ENCODE assay signal across 24 mouse cellular contexts in genomic region chr17:34248764-34249163, GRCm38 (mm10). TPM values are rescaled to one million over a fixed set of nuclear protein-coding genes. Genes with fewer than 3 reads are reported as not detected.
DNase-seq lines count a peak whose midpoint lies in the region; ATAC-seq and TF ChIP-seq lines count a peak whose summit lies in the region.
"Had no signal": no experiment of that assay in that cellular context is flagged by ENCODE, and none has a peak within 500 bp of the region (broad histone marks: within the 10 kb centered on the region; RNA-seq: fewer than 3 reads in every experiment).

No protein-coding gene starts in this region.

- ATAC-seq in intestine, postnatal 0 days: no peak
- ATAC-seq in intestine, embryonic 16.5 days: no peak
- ATAC-seq in common myeloid progenitor, adult 5-6 weeks (replicated peaks; ENCODE audit: low read depth, poor library complexity, severe bottlenecking): peak; percentile 78
- ATAC-seq: forebrain, embryonic 14.5 days; hindbrain, postnatal 0 days; midbrain, embryonic 15.5 days had no signal

- H3K4me3 ChIP-seq in intestine, postnatal 0 days (ENCODE audit: low read depth, low read length): no peak overlapping the region
- no peak overlapping the region for H3K4me3 ChIP-seq in intestine, embryonic 16.5 days (ENCODE audit: low read length)
- no peak overlapping the region for H3K4me3 ChIP-seq in spleen, adult 2 months (ENCODE audit: extremely low read depth, insufficient read depth, insufficient read length)
- no peak overlapping the region for H3K4me3 ChIP-seq in cerebellum, adult 2 months (replicated peaks; ENCODE audit: insufficient read depth, low read depth, low read length)
- H3K4me3 ChIP-seq: embryonic facial prominence, embryonic 13.5 days; heart, embryonic 10.5 days; hindbrain, embryonic 10.5 days; left cerebral cortex, adult 2 months; limb, embryonic 10.5 days; lung, embryonic 15.5 days; midbrain, embryonic 15.5 days; stomach, embryonic 15.5 days had no signal

- H3K4me1 ChIP-seq in intestine, postnatal 0 days (replicated peaks; ENCODE audit: control insufficient read depth, insufficient read depth, low read length): no peaks in the 10 kb centered on the region
- H3K4me1 ChIP-seq in intestine, embryonic 16.5 days (ENCODE audit: control insufficient read depth, insufficient read depth, low read length): no peaks in the 10 kb centered on the region
- H3K4me1 ChIP-seq in spleen, adult 2 months (ENCODE audit: control insufficient read depth, insufficient read depth, insufficient read length): peaks cover 4% of the 10 kb centered on the region; the same call in 1 of the 2 replicates
- no peaks in the 10 kb centered on the region for H3K4me1 ChIP-seq in cerebellum, adult 2 months (ENCODE audit: control insufficient read depth, insufficient read depth, low read length)
- H3K4me1 ChIP-seq: embryonic facial prominence, embryonic 13.5 days; heart, embryonic 10.5 days; hindbrain, embryonic 10.5 days; limb, embryonic 10.5 days; lung, embryonic 15.5 days; midbrain, embryonic 15.5 days; stomach, embryonic 15.5 days had no signal

- WGBS in intestine, postnatal 0 days: 42% methylated on average over 2 of the region's 2 CpGs
- WGBS in intestine, embryonic 16.5 days: 47% methylated on average over 2 of the region's 2 CpGs
- 10% methylated on average over 2 of the region's 2 CpGs for WGBS in spleen, adult 2 months
- WGBS in cerebellum, adult 2 months: 42% methylated on average over 2 of the region's 2 CpGs

- H3K9me3 ChIP-seq in intestine, postnatal 0 days (ENCODE audit: control insufficient read depth): no peaks in the 10 kb centered on the region
- no peaks in the 10 kb centered on the region for H3K9me3 ChIP-seq in intestine, embryonic 16.5 days (ENCODE audit: control insufficient read depth, low read length)
- H3K9me3 ChIP-seq: embryonic facial prominence, embryonic 13.5 days; heart, embryonic 10.5 days; hindbrain, embryonic 10.5 days; limb, embryonic 10.5 days; lung, embryonic 15.5 days; midbrain, embryonic 15.5 days; stomach, embryonic 15.5 days had no signal

- no peak for TF ChIP-seq POLR2A in spleen, adult 2 months (IDR thresholded peaks at IDR 0.05; ENCODE audit: low read depth, low read length)
- TF ChIP-seq POLR2A in cerebellum, adult 2 months (IDR thresholded peaks at IDR 0.05; ENCODE audit: borderline replicate concordance, insufficient read depth, low read length): no peak

- H3K27ac ChIP-seq in intestine, postnatal 0 days (ENCODE audit: low read depth, low read length): no peak overlapping the region
- H3K27ac ChIP-seq in intestine, embryonic 16.5 days (ENCODE audit: low read length): no peak overlapping the region
- H3K27ac ChIP-seq in spleen, adult 2 months (ENCODE audit: insufficient read depth, low read length): no peak overlapping the region
- no peak overlapping the region for H3K27ac ChIP-seq in cerebellum, adult 2 months (ENCODE audit: insufficient read depth, low read length)
- H3K27ac ChIP-seq: embryonic facial prominence, embryonic 13.5 days; heart, embryonic 10.5 days; hindbrain, embryonic 10.5 days; hindbrain, postnatal 0 days; left cerebral cortex, adult 2 months; limb, embryonic 10.5 days; lung, embryonic 15.5 days; midbrain, embryonic 15.5 days; stomach, embryonic 15.5 days had no signal

- no peak overlapping the region for H3K9ac ChIP-seq in intestine, postnatal 0 days (ENCODE audit: low read depth, low read length)
- H3K9ac ChIP-seq in intestine, embryonic 16.5 days (ENCODE audit: low read depth, low read length): no peak overlapping the region
- H3K9ac ChIP-seq: embryonic facial prominence, embryonic 13.5 days; lung, embryonic 15.5 days; midbrain, embryonic 15.5 days; stomach, embryonic 15.5 days had no signal

- no peaks in the 10 kb centered on the region for H3K36me3 ChIP-seq in intestine, postnatal 0 days (ENCODE audit: control insufficient read depth, insufficient read depth)
- H3K36me3 ChIP-seq in intestine, embryonic 16.5 days (ENCODE audit: control insufficient read depth, insufficient read depth, low read length): no peaks in the 10 kb centered on the region
- H3K36me3 ChIP-seq in spleen, adult 2 months (ENCODE audit: control insufficient read depth, insufficient read depth, low read length): peaks cover 11% of the 10 kb centered on the region
- H3K36me3 ChIP-seq in splenic B cell, adult 2 months (ENCODE audit: control insufficient read depth, insufficient read depth, low read length, poor library complexity, severe bottlenecking): peaks cover 3% of the 10 kb centered on the region; the same call in 1 of the 2 replicates
- H3K36me3 ChIP-seq: embryonic facial prominence, embryonic 13.5 days; heart, embryonic 10.5 days; hindbrain, embryonic 10.5 days; limb, embryonic 10.5 days; lung, embryonic 15.5 days; midbrain, embryonic 15.5 days; stomach, embryonic 15.5 days had no signal

- no peaks in the 10 kb centered on the region for H3K27me3 ChIP-seq in intestine, postnatal 0 days (replicated peaks; ENCODE audit: control insufficient read depth, insufficient read depth, low read length)
- H3K27me3 ChIP-seq in intestine, embryonic 16.5 days (replicated peaks; ENCODE audit: control insufficient read depth, insufficient read depth, low read length): no peaks in the 10 kb centered on the region; the same call in 1 of the 2 replicates
- no peaks in the 10 kb centered on the region for H3K27me3 ChIP-seq in spleen, adult 2 months (ENCODE audit: control insufficient read depth, insufficient read depth, low read length)
- no peaks in the 10 kb centered on the region for H3K27me3 ChIP-seq in splenic B cell, adult 2 months (ENCODE audit: control insufficient read depth, insufficient read depth, low read length, poor library complexity, severe bottlenecking)
- no peaks in the 10 kb centered on the region for H3K27me3 ChIP-seq in cerebellum, adult 2 months (ENCODE audit: control insufficient read depth, insufficient read depth, low read length)
- H3K27me3 ChIP-seq: lung, embryonic 15.5 days; midbrain, embryonic 15.5 days; stomach, embryonic 15.5 days had no signal

- no peak for DNase-seq in spleen, adult 2 months (ENCODE audit: low read depth in 1 of 2, low spot score in 2 of 2)
- no peak for DNase-seq in spleen, postnatal 14 days (ENCODE audit: low spot score in 2 of 2)
- peak; percentile 81 for DNase-seq in splenic B cell, adult 2 months (ENCODE audit: low read depth, low spot score)
- no peak for DNase-seq in cerebellum, adult 2 months
- no peak for DNase-seq in left cerebral cortex, adult 11 months (ENCODE audit: low spot score)
- DNase-seq: cerebellum, adult 8-10 months; gastrocnemius, postnatal 14 days; kidney, adult 18-20 months; kidney, postnatal 36 days; right cerebral cortex, adult 18-20 months had no signal

- TF ChIP-seq CTCF in intestine, postnatal 0 days (IDR thresholded peaks at IDR 0.05; ENCODE audit: low read depth): 0 out of 2 replicates have a peak, but pooled peaks have one; percentile 13
- peak; percentile 19; the same call in 1 of the 2 replicates for TF ChIP-seq CTCF in spleen, adult 2 months (IDR thresholded peaks at IDR 0.05; ENCODE audit: extremely low read depth, insufficient read depth, insufficient read length, insufficient replicate concordance)
- TF ChIP-seq CTCF in cerebellum, adult 2 months (IDR thresholded peaks at IDR 0.05; ENCODE audit: borderline replicate concordance, insufficient read depth, low read depth, low read length): no peak

- H3K4me2 ChIP-seq in intestine, postnatal 0 days (replicated peaks; ENCODE audit: low read depth): no peak overlapping the region
- H3K4me2 ChIP-seq in intestine, embryonic 16.5 days (ENCODE audit: low read depth, low read length): no peak overlapping the region
- H3K4me2 ChIP-seq: embryonic facial prominence, embryonic 13.5 days; liver, embryonic 11.5 days; lung, embryonic 15.5 days; midbrain, embryonic 15.5 days; stomach, embryonic 15.5 days had no signal

RNA-seq across cellular contexts. Expression of gene H2-Ab1, which starts 8.7 kb away (rescaled TPM):
- 53.8 and 53.9 TPM in 2 replicates for polyA plus RNA-seq in intestine, postnatal 0 days (2015; fragmentation: Nextera tagmentation; extraction: Ambion mirVana)
- 28.5 and 30.9 TPM in 2 replicates for polyA plus RNA-seq in intestine, embryonic 16.5 days (2015; fragmentation: Nextera tagmentation; extraction: Ambion mirVana)
- 5,504 and 8,483 TPM in 2 replicates for polyA plus RNA-seq in spleen, adult 2 months (2012; rRNA removed)
- total RNA-seq in common myeloid progenitor, adult 5-6 weeks (2017): 67.2 and 91.5 TPM in 2 replicates
- 4.0 TPM in 2 replicates for polyA plus RNA-seq in cerebellum, adult 2 months (2012; rRNA removed)

RNA-seq across cellular contexts. Expression of gene H2-Ob, which starts 10.1 kb away (rescaled TPM):
- polyA plus RNA-seq in intestine, postnatal 0 days (2015; fragmentation: Nextera tagmentation; extraction: Ambion mirVana): 0.17 and 0.30 TPM in 2 replicates
- polyA plus RNA-seq in intestine, embryonic 16.5 days (2015; fragmentation: Nextera tagmentation; extraction: Ambion mirVana): 0.15 and 0.21 TPM in 2 replicates
- polyA plus RNA-seq in spleen, adult 2 months (2012; rRNA removed): 318 and 334 TPM in 2 replicates
- total RNA-seq in common myeloid progenitor, adult 5-6 weeks (2017): 25.5 and 27.7 TPM in 2 replicates
- 0.67 and 0.86 TPM in 2 replicates for polyA plus RNA-seq in cerebellum, adult 2 months (2012; rRNA removed)
- polyA plus RNA-seq: embryonic facial prominence, embryonic 13.5 days; heart, embryonic 10.5 days; limb, embryonic 10.5 days; liver, embryonic 11.5 days had no signal

RNA-seq across cellular contexts. Expression of gene H2-Aa, which starts 38.9 kb away (rescaled TPM):
- polyA plus RNA-seq in intestine, postnatal 0 days (2015; fragmentation: Nextera tagmentation; extraction: Ambion mirVana): 35.8 and 41.2 TPM in 2 replicates
- polyA plus RNA-seq in intestine, embryonic 16.5 days (2015; fragmentation: Nextera tagmentation; extraction: Ambion mirVana): 15.7 and 17.5 TPM in 2 replicates
- 1,846 and 1,869 TPM in 2 replicates for polyA plus RNA-seq in spleen, adult 2 months (2012; rRNA removed)
- 17.1 and 26.2 TPM in 2 replicates for total RNA-seq in common myeloid progenitor, adult 5-6 weeks (2017)
- 3.0 and 3.1 TPM in 2 replicates for polyA plus RNA-seq in cerebellum, adult 2 months (2012; rRNA removed)
- polyA plus RNA-seq: hindbrain, embryonic 10.5 days; limb, embryonic 10.5 days; liver, embryonic 11.5 days had no signal

RNA-seq across cellular contexts. Expression of gene Tap2, which starts 45.4 kb away (rescaled TPM):
- polyA plus RNA-seq in intestine, postnatal 0 days (2015; fragmentation: Nextera tagmentation; extraction: Ambion mirVana): 11.2 and 13.0 TPM in 2 replicates
- 7.2 and 9.1 TPM in 2 replicates for polyA plus RNA-seq in intestine, embryonic 16.5 days (2015; fragmentation: Nextera tagmentation; extraction: Ambion mirVana)
- polyA plus RNA-seq in spleen, adult 2 months (2012; rRNA removed): 83.0 and 111 TPM in 2 replicates
- 80.1 and 87.6 TPM in 2 replicates for total RNA-seq in common myeloid progenitor, adult 5-6 weeks (2017)
- 9.1 and 10.0 TPM in 2 replicates for polyA plus RNA-seq in cerebellum, adult 2 months (2012; rRNA removed)

RNA-seq across cellular contexts. Expression of gene Psmb8, which starts 51.2 kb away (rescaled TPM):
- polyA plus RNA-seq in intestine, postnatal 0 days (2015; fragmentation: Nextera tagmentation; extraction: Ambion mirVana): 82.4 and 86.4 TPM in 2 replicates
- polyA plus RNA-seq in intestine, embryonic 16.5 days (2015; fragmentation: Nextera tagmentation; extraction: Ambion mirVana): 20.7 and 23.1 TPM in 2 replicates
- polyA plus RNA-seq in spleen, adult 2 months (2012; rRNA removed): 260 and 307 TPM in 2 replicates
- 480 and 499 TPM in 2 replicates for total RNA-seq in common myeloid progenitor, adult 5-6 weeks (2017)
- polyA plus RNA-seq in cerebellum, adult 2 months (2012; rRNA removed): 5.8 and 7.3 TPM in 2 replicates

Comparison
In these comparisons a context has a peak if more than half of its experiments do, and no peak if none do; other contexts are left out.
1. RNA of gene H2-Ab1, which starts 8.7 kb away (polyA plus RNA-seq): 5,504 to 8,483 TPM in spleen, adult 2 months; 53.8 to 53.9 TPM in intestine, postnatal 0 days, 28.5 to 30.9 TPM in intestine, embryonic 16.5 days and 4.0 TPM in cerebellum, adult 2 months; every median in the first group is over 100 times any median in the second.
2. RNA of gene H2-Ob, which starts 10.1 kb away (polyA plus RNA-seq): 318 to 334 TPM in spleen, adult 2 months; 0.67 to 0.86 TPM in cerebellum, adult 2 months, 0.17 to 0.30 TPM in intestine, postnatal 0 days and 0.15 to 0.21 TPM in intestine, embryonic 16.5 days; every median in the first group is over 100 times any median in the second.
3. RNA of gene H2-Aa, which starts 38.9 kb away (polyA plus RNA-seq): 1,846 to 1,869 TPM in spleen, adult 2 months; 35.8 to 41.2 TPM in intestine, postnatal 0 days, 15.7 to 17.5 TPM in intestine, embryonic 16.5 days and 3.0 to 3.1 TPM in cerebellum, adult 2 months; every median in the first group is over 10 times any median in the second.